9 mouse cellular contexts compared by ENCODE assay signal in the genomic region with DNA sequence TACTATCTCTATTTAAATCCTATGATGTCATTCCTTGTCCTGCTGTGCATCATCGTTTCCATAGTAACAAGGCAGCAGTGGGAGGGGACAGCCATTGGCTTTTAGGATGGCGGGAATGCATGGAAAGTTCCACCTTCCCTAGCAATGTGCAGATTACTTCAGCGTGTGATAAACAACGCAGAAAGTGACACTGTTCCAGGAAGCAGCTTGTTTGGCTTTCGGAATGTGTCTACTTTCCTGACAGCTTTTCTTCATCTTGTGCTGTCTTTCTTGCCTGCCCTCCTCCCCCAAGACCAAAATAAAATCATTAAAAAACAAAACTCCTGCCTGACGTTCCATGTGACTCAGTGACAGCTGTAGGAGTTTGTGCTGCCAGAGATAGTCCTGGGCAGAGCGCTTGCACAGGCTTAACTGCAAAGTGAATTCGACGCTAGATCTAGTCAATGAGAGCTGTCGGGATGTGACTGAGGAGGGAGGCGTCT.
DNase-seq lines count a peak whose midpoint lies in the region; ATAC-seq and TF ChIP-seq lines count a peak whose summit lies in the region.
"Had no signal": no experiment of that assay in that cellular context is flagged by ENCODE, and none has a peak within 500 bp of the region (broad histone marks: within the 10 kb centered on the region; RNA-seq: fewer than 3 reads in every experiment).

No protein-coding gene starts in this region.

- H3K4me2 ChIP-seq in kidney, embryonic 14.5 days (replicated peaks; ENCODE audit: low read depth, low read length): peak overlapping the region; percentile 19
- H3K4me2 ChIP-seq: liver, embryonic 15.5 days had no signal

- H3K79me2 ChIP-seq in heart, adult 2 months (replicated peaks; ENCODE audit: control insufficient read depth, insufficient read depth, low read length): no peaks in the 10 kb centered on the region

- no peak for TF ChIP-seq POLR2A in heart, adult 2 months (IDR thresholded peaks at IDR 0.05; ENCODE audit: insufficient read depth, low read depth, low read length)

- TF ChIP-seq CTCF in heart, adult 2 months (IDR thresholded peaks at IDR 0.05): no peak

- peak; percentile 63; the same call in 1 of the 2 replicates for ATAC-seq in kidney, embryonic 14.5 days (ENCODE audit: low FRiP score, low TSS enrichment)

- intact Hi-C loops in heart, adult 2 months (cut with DNase I): no loop called here
- intact Hi-C loops in gastrocnemius, postnatal 14 days (cut with DNase I; ENCODE audit: low total_unique reads): no loop called here

- H3K27ac ChIP-seq in heart, adult 2 months: no peak overlapping the region
- H3K27ac ChIP-seq in kidney, embryonic 14.5 days (ENCODE audit: low read depth, low read length): no peak overlapping the region
- H3K27ac ChIP-seq: liver, embryonic 15.5 days had no signal

- H3K4me3 ChIP-seq in heart, adult 2 months: no peak overlapping the region
- H3K4me3 ChIP-seq in kidney, embryonic 14.5 days (ENCODE audit: low read length): 0 out of 2 replicates have a peak overlapping the region, but pooled peaks have one; percentile 1
- H3K4me3 ChIP-seq: liver, embryonic 15.5 days had no signal

- TF ChIP-seq EP300 in heart, adult 2 months (IDR thresholded peaks at IDR 0.05; ENCODE audit: insufficient read depth, low read depth, low read length): no peak

- no peaks in the 10 kb centered on the region for H3K9me3 ChIP-seq in kidney, embryonic 14.5 days (ENCODE audit: control insufficient read depth, low read length)
- H3K9me3 ChIP-seq: liver, embryonic 15.5 days had no signal

- peak; percentile 59 for DNase-seq in ES-CJ7 (ENCODE audit: low read depth, low spot score)
- DNase-seq in brain, embryonic 18.5 days (ENCODE audit: low read depth, low spot score): peak; percentile 66
- peak; percentile 59 to 60 for DNase-seq in heart, adult 2 months
- peak; percentile 26 for DNase-seq in lung, postnatal 14 days
- DNase-seq in right cerebral cortex, postnatal 4 days: peak; percentile 37
- no peak for DNase-seq in urinary bladder, postnatal 36 days (ENCODE audit: low spot score in 2 of 2)
- no peak for DNase-seq in gastrocnemius, postnatal 14 days

- WGBS in heart, adult 2 months: 10% methylated on average over 11 of the region's 11 CpGs
- 16% methylated on average over 11 of the region's 11 CpGs for WGBS in kidney, embryonic 14.5 days

- H3K27me3 ChIP-seq in heart, adult 2 months (ENCODE audit: control insufficient read depth, insufficient read depth, low read length): no peaks in the 10 kb centered on the region; the same call in 1 of the 2 replicates
- no peaks in the 10 kb centered on the region for H3K27me3 ChIP-seq in kidney, embryonic 14.5 days (ENCODE audit: control insufficient read depth, insufficient read depth, low read length)
- H3K27me3 ChIP-seq: liver, embryonic 15.5 days had no signal

- peaks cover 2% of the 10 kb centered on the region for H3K4me1 ChIP-seq in heart, adult 2 months (ENCODE audit: control insufficient read depth, insufficient read depth, low read length)
- peaks cover 6% of the 10 kb centered on the region; the same call in 1 of the 2 replicates for H3K4me1 ChIP-seq in kidney, embryonic 14.5 days (ENCODE audit: control insufficient read depth, insufficient read depth, low read length)

- H3K36me3 ChIP-seq in heart, adult 2 months (ENCODE audit: control insufficient read depth, insufficient read depth, low read length): no peaks in the 10 kb centered on the region
- no peaks in the 10 kb centered on the region for H3K36me3 ChIP-seq in kidney, embryonic 14.5 days (ENCODE audit: control insufficient read depth, insufficient read depth, low read length)
- H3K36me3 ChIP-seq: liver, embryonic 15.5 days had no signal

- no peak overlapping the region for H3K9ac ChIP-seq in heart, adult 2 months (ENCODE audit: low read depth, low read length)
- no peak overlapping the region for H3K9ac ChIP-seq in kidney, embryonic 14.5 days (ENCODE audit: low read depth, low read length)
- H3K9ac ChIP-seq: liver, embryonic 15.5 days had no signal

Comparison
In these comparisons a context has a peak if more than half of its experiments do, and no peak if none do; other contexts are left out.
1. DNase-seq: peak in ES-CJ7 (single experiment), brain, embryonic 18.5 days (single experiment), heart, adult 2 months (2 of 2), lung, postnatal 14 days (single experiment) and right cerebral cortex, postnatal 4 days (single experiment); none in urinary bladder, postnatal 36 days (0 of 2) and gastrocnemius, postnatal 14 days (single experiment).